In the genomic region with DNA sequence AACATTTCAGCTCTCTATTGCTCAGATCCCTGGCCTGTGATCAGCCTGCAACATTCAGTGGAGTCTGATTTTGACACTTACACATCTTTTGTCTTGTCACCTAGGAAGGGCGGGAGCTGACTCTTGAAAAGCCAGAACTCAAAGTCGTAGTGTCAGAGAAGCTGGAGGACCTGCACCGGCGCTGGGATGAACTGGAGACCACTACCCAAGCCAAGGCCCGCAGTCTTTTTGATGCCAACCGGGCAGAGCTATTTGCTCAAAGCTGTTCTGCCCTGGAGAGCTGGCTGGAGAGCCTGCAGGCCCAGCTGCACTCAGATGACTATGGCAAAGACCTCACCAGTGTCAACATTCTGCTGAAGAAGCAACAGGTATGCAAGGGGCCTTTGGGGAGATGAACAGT, we compare ENCODE assay signal across 21 mouse cellular contexts. TPM values are rescaled to one million over a fixed set of nuclear protein-coding genes. Genes with fewer than 3 reads are reported as not detected.
"Had no signal": no experiment of that assay in that cellular context is flagged by ENCODE, and none has a peak within 500 bp of the region (broad histone marks: within the 10 kb centered on the region; RNA-seq: fewer than 3 reads in every experiment).

No protein-coding gene starts in this region.

- H3K4me3 ChIP-seq: lung, embryonic 15.5 days; megakaryocyte, embryonic 14.5 days; midbrain, embryonic 13.5 days; midbrain, embryonic 15.5 days; neural tube, embryonic 12.5 days; stomach, embryonic 15.5 days had no signal

- H3K4me2 ChIP-seq: lung, embryonic 15.5 days; midbrain, embryonic 11.5 days; midbrain, embryonic 13.5 days; midbrain, embryonic 15.5 days; neural tube, embryonic 12.5 days; stomach, embryonic 15.5 days had no signal

- DNase-seq: lung, adult 2 months; lung, postnatal 14 days; lung, postnatal 36 days; right cerebral cortex, postnatal 14 days; thymus, adult 2 months; thymus, postnatal 25 days; thymus, postnatal 4 days had no signal

- H3K36me3 ChIP-seq: lung, embryonic 15.5 days had no signal

- H3K9me3 ChIP-seq: lung, embryonic 15.5 days; megakaryocyte, embryonic 14.5 days; midbrain, embryonic 13.5 days; midbrain, embryonic 15.5 days; neural tube, embryonic 12.5 days; stomach, embryonic 15.5 days had no signal

- H3K27ac ChIP-seq: lung, embryonic 15.5 days; macrophage; midbrain, embryonic 13.5 days; midbrain, embryonic 15.5 days; neural tube, embryonic 12.5 days; stomach, embryonic 15.5 days; stomach, postnatal 0 days had no signal

- H3K27me3 ChIP-seq: lung, embryonic 15.5 days; midbrain, embryonic 13.5 days; midbrain, embryonic 15.5 days; neural tube, embryonic 12.5 days; stomach, embryonic 15.5 days had no signal

- H3K4me1 ChIP-seq: midbrain, embryonic 13.5 days; midbrain, embryonic 15.5 days; neural tube, embryonic 12.5 days; stomach, embryonic 15.5 days had no signal

- ATAC-seq: lung, postnatal 0 days; midbrain, embryonic 13.5 days; midbrain, embryonic 15.5 days had no signal

- H3K9ac ChIP-seq: lung, embryonic 15.5 days; midbrain, embryonic 13.5 days; midbrain, embryonic 15.5 days; neural tube, embryonic 12.5 days; stomach, embryonic 15.5 days had no signal

RNA-seq across cellular contexts. Expression of gene Sptbn2, which starts 31.3 kb away (rescaled TPM):
- total RNA-seq: megakaryocyte progenitor cell, adult 5-6 weeks; monocyte, adult 5-6 weeks; neutrophil, adult 5-6 weeks had no signal

RNA-seq across cellular contexts. Expression of gene Gm960, which starts 43.8 kb away (rescaled TPM):
- total RNA-seq: megakaryocyte progenitor cell, adult 5-6 weeks; monocyte, adult 5-6 weeks; neutrophil, adult 5-6 weeks had no signal
- polyA plus RNA-seq: macrophage; spleen, adult 2 months had no signal
